In the genomic region with DNA sequence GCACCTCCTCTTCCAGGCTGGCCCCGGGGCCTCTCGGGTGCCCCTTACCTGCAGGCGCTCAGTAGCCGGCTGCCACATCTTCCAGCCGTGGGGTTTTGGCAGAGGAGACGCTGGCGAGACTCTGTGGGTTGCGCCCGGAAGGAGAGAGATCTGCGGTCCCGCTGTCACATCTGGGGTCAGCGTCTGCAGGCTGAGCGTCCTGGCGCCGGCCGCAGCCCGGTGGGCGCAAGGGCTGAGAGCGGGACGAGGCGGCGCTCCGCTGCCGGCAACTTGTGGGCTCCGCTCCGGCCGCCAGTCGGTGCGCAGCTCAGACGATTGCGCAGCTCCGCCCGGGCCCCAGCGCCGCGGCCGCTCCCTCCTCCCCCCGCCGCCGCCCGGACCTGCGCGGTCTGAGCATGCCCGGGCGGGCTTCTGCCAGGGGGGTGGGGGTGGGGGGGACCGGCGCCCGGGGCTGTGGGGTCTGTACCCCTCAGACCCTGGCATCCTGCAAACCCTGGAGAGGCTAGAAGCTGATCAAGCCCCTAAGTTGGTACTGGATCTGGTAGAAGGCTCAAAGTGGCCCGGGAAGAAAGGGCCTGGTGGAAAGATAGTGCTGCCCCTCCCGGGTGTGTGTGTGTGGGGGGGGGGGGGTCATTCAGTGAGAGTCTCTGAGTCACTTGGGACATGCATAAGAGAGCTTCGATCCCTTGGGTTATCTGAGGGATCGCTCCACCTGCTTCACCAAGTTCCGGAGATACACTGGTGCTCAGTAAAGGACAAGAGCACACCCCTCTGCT, we compare ENCODE assay signal across 8 mouse cellular contexts.
DNase-seq lines count a peak whose midpoint lies in the region; ATAC-seq lines count a peak whose summit lies in the region.

No protein-coding gene starts in this region.

- DNase-seq in T-cell, adult 2 months (ENCODE audit: low spot score) = peak; percentile 3
- peak; percentile 73 for DNase-seq in cerebellum, adult 8-10 months
- DNase-seq in forelimb bud, embryonic 11.5 days (ENCODE audit: low read depth, low spot score) = peak; percentile 30
- DNase-seq in layer of hippocampus, postnatal 25 days (ENCODE audit: extremely low spot score in 1 of 2, low spot score in 1 of 2) = peak; percentile 53 to 59
- DNase-seq in lung, postnatal 25 days (ENCODE audit: low spot score) = peak; percentile 30
- DNase-seq in ovary, postnatal 36 days (ENCODE audit: low spot score) = peak; percentile 75
- DNase-seq in natural killer cell, adult 2 months (ENCODE audit: low spot score in 2 of 2) = no peak

- peak; percentile 57 to 73 for ATAC-seq in hematopoietic stem cell, adult 5-6 weeks (replicated peaks in 1 of 2; ENCODE audit: insufficient read depth in 1 of 2, low FRiP score in 2 of 2, low TSS enrichment in 1 of 2, low read depth in 1 of 2, poor library complexity in 2 of 2, severe bottlenecking in 2 of 2)

Comparison
In these comparisons a context has a peak if more than half of its experiments do, and no peak if none do; other contexts are left out.
1. DNase-seq: peak in T-cell, adult 2 months (single experiment), cerebellum, adult 8-10 months (single experiment), forelimb bud, embryonic 11.5 days (single experiment), layer of hippocampus, postnatal 25 days (2 of 2), lung, postnatal 25 days (single experiment) and ovary, postnatal 36 days (single experiment); none in natural killer cell, adult 2 months (0 of 2).